Mouse (Mus musculus) urinary bladder, adult 2 months (tissue): ENCODE measurements around the gene Ripk4. TPM values are rescaled to one million over a fixed set of nuclear protein-coding genes. Genes with fewer than 3 reads are reported as not detected.

Experiments
- DNase-seq: peaks from one replicate; pipeline ENCODE4 v3.0.0; 2022; ENCODE audit warnings: low spot score
- polyA plus RNA-seq: library from polyadenylated mRNA; depleted of rRNA; stranded (reverse); fragments of >200 nt; gene quantifications from 2 replicates; pipeline ENCODE4 v1.2.3, GENCODE M21; 2012; rRNA removed

Gene Ripk4
- polyA plus RNA-seq, 1 experiment = 52.5 TPM

DNA sequence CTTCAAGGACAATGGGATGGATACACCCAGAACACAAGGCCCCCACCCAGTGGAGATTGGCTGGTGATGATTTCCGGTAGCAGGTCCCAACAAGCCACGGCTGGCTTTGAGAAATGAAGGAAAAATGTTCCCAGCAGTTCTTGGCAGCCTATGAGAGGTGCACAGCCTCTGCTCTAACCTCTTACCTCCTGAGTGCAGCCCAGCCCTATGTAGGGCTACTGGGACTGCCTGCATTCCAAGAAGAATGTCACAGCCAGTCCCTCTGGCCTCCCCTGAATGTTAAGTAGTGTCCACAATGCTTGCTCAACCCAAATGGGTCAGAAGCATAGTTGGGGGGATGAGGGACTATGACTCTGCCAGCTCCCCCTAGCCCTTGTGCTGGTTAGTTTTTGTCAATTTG is 27.0 kb downstream of the Ripk4 start:
- no peak for DNase-seq

DNA sequence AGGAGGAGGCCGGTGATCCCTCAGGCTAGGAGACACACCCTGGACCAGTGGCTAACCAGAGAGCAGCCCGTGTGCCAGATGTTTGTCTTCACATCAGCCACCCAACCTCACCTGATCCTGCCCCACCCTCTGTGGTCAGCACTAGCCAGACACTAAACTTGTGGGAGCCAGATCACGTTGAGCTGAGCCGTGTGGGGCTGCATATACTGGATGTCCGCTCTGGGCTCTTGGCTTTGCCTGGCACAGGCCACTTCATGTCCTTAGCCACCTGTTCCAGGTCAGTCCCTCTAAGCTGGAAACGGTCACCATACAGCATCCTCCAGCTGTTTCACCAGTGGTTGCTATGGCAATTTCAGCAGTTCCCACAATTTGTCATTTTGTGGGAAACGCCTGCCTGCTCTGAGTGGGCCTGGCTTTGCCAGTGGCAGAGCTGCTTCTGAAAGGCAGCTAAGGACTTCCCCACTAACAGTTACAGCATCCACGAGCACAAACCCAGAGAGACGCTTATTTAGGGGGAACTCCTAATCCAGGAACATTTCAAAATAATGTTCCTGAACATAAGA is 28.7 kb downstream of the Ripk4 start:
- DNase-seq = no peak

GRCm38 (mm10) chr16:97733599-97733998 is 30.0 kb downstream of the Ripk4 start:
- DNase-seq = no peak

- DNase-seq = no peak
These were observed 33.3 kb downstream of the Ripk4 start for GRCm38 (mm10) chr16:97730321-97730720.

DNA sequence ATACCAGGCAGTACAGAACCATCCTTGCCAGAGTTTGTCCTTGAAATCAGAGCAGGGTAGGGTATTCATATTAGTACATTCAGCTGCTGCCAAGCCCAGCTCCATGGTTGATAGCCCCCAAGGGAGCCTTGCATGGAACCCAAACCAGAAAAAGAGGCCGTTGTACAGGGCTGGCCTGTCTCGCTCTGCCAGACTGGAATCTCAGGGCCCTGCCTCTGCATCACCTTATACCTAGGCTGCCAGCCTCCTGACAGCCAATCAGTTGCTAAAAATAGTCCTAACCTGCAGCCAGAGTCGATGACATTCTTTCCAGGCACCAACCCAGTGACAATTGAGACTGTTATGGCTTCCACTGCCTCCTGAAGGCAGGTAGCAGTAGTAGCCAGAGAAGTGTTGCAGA is 37.2 kb downstream of the Ripk4 start:
- DNase-seq = no peak

DNA sequence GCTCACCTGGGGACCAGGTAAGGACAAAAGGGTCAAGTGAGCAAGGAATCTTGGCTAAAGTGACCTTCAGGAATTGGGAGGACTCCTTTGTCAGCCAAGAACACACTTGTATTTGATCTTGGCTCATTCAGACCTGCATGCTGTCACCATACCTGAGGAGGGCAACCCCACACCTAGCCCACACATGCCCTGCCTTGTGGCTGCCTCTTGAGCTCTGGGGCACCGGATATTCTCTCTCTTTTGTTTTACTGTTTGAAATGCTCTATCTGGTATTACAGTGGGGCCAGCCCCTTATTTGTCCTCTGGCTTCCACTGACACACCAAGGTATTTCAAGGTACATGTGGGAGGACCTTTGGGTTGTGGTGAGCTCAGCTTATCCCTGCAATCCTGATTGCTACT is 43.5 kb downstream of the Ripk4 start:
- no peak for DNase-seq

- no peak for DNase-seq
These were observed 44.1 kb downstream of the Ripk4 start for GRCm38 (mm10) chr16:97719392-97719983.

DNA sequence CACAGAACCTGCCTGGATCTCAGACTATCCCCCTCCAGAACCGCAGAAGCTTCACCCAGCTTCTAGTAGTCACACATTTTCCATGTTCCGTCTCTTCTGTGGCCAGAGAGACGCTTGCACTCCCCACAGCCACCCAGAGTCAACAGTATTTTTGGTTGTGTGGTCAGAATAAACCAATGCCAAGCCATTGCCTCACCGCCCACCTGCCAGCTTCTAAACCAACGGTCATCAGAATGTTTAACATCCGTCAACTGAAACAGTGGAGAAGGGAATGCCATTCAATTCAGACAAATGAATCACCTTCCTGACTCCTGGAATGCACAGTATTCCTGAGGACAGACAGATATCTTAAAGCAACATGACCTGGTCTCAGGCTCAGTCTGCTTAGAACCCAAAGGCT is 47.0 kb downstream of the Ripk4 start:
- DNase-seq = no peak

DNA sequence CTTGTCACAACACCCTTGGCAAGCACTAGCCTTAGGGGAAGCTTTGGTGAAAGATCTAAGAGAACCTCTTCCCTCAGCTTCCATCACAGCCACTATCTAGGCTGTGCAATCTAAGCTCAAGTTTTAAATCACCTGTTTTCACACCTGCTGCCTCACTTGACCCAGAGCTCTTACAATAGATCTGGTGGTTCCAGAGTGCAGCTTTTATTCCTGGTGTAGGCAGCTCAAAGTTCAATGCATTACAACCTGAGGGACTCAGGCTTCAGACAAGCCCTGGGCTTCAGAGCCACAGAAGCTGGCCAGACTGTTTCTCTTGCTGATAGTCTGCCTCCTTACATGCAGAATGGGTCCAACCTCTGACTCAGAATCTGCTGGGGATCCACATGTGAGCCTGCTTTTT is 51.5 kb downstream of the Ripk4 start:
- no peak for DNase-seq

DNA sequence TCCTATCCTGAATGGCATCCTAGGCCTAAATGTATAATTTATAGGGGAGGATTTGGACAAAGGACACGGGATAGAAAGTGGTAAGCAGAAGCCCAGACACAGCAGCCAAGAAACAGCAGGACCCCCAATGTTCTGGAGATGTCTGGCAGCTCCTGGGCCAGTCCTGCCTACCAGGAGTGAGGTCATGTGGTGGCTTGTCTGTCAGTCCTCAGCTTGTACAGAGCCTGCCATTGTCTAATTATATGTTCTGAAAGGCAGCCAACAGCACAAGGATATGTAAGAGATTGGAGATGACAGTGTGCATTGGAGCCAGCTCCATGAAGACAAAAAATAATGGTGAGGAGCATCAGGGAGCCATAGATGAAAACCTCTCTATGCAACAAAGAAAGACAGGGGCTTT is 61.7 kb downstream of the Ripk4 start:
- DNase-seq = no peak

DNA sequence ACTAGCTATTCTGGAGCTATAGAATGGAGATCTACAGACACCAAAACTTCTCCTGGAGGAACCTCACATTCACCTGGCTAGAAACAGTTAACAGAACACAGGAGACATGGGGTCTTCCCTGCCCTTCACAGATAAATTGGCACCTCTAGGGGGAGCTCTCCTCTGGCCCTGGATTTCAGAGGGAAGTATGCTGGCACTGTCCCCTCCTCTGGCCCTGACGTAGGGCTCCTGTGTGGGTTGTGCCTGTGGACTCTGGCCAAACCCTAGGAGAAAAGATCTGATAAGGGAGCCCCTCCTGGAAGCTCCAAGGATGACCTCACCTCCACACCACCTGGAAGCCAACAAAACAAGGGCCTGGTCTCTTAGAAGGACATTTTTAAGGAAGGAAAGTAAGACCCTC is 65.8 kb downstream of the Ripk4 start:
- DNase-seq = no peak

DNA sequence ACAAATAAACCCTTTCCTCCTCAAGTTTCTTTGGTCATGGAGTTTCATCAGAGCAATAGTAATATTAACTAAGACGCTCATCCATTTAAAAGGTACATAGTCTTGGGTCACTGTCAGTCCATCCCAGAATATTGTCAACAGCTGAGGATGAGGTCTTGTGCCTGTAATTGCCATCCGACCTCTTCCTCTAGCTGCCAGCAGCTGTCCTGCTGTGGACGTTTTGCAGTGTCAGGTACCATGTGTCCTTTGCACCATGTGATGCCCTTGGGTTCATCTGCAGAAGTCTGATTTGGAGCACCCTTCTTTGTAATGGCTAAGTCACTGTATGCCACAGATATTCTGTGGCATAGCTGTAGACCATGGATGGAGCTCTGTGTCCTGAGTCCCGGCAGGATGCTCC is 67.9 kb downstream of the Ripk4 start:
- DNase-seq = no peak

Other genes starting within 250 kb of the Ripk4 start
- 0.17 TPM in 1 of 2 replicates, not detected in the other for gene Fam3b, start 249.0 kb downstream of the Ripk4 start, polyA plus RNA-seq
- gene Tmprss2, start 152.6 kb downstream of the Ripk4 start, polyA plus RNA-seq = 453 and 604 TPM in 2 replicates
- 7.2 and 7.3 TPM in 2 replicates for gene Prdm15, start 88.1 kb upstream of the Ripk4 start, polyA plus RNA-seq
- 13.8 and 14.3 TPM in 2 replicates for gene C2cd2, start 198.8 kb upstream of the Ripk4 start, polyA plus RNA-seq
- 14.5 and 16.2 TPM in 2 replicates for gene Zbtb21, start 198.8 kb upstream of the Ripk4 start, polyA plus RNA-seq
- gene B230307C23Rik, start 233.5 kb upstream of the Ripk4 start, polyA plus RNA-seq = 14.0 and 15.1 TPM in 2 replicates